Mouse (Mus musculus) G1E (cell line): ENCODE data around the gene Zfp296.

Experiments
- CTCF ChIP-seq: IDR thresholded peaks from 2 replicates; pipeline ENCODE4 v1.5.1; 2012; ENCODE audit warnings: low read depth, low read length, inconsistent platforms, mixed read lengths
- GATA1 ChIP-seq: IDR thresholded peaks from 2 replicates; pipeline ENCODE4 v1.6.1; 2012; ENCODE audit warnings: borderline replicate concordance, low read length, inconsistent platforms, mixed read lengths
- GATA2 ChIP-seq: IDR thresholded peaks from 2 replicates; pipeline ENCODE4 v1.6.1; 2012; ENCODE audit warnings: low read depth, low read length, inconsistent platforms, borderline replicate concordance
- POLR2AphosphoS5 ChIP-seq: IDR thresholded peaks from 2 replicates; pipeline ENCODE4 v1.6.1; 2012; ENCODE audit warnings: low read depth, low read length, inconsistent platforms; ENCODE audit not compliant: insufficient replicate concordance
- TAL1 ChIP-seq: conservative IDR thresholded peaks from 2 replicates; pipeline ENCODE4 v1.6.1; 2012; ENCODE audit warnings: low read depth, low read length, inconsistent platforms, mixed read lengths

DNA sequence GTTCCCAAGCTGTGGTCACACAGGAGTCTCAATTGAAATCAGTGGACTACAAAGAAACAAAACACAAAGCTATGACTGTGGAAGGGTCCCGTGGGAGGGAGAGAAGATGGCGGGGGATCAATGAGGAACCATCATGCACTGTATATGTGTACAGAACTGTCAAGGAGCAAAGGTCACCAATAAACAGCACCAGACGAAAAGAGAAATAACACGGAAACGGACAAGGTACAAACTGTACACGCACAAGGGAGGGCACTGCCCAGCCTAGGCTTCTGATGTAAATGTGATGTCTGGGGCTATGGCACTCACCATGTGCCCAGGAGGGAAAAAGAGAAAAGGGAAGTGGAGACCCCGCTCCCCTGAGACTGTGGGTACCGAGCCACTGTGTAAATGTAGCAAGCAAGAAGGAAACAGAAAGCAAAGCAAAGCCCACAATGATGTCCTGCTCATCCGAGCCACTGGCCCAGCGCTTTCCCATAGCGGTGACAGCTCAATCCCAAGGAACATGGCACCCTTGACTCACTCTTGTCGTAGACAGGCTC is 38.0 kb downstream of the Zfp296 start:
- TF ChIP-seq CTCF (no peak), TAL1 (no peak), GATA1 (no peak), GATA2 (no peak), POLR2AphosphoS5 (no peak)
